Mouse (Mus musculus): ENCODE results near the gene Card11. TPM values are rescaled to one million over a fixed set of nuclear protein-coding genes. Genes with fewer than 3 reads are reported as not detected.

The Card11 gene
- polyA plus RNA-seq, 1 experiment from 2014 or later: 0.06 TPM

DNA sequence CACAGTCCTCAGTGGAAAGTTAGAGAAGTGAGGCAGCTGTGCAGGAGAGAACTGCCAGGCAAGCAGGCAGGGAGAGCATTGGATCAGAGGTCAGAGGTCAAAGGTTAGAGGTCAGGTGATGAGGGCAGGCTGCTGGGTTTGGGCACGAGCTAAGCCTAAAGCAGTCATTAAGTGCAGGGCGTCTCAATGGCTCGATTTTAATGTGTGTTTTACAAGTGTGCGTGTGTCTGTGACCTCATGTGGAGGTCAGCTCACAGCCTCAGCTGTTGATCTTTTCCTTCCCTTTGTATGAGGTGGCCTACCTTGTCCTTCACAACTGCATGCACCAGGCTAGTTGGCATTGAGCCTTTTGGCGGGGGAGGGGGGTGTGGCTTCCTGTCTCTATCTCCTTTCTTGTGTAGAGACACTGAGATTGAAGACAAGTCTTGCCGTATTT is 19.0 kb downstream of the Card11 start:
- Histone ChIP-seq H3K4me3 (no peak overlapping the region), H3K4me1 (no peaks in the 10 kb centered on the region), H3K36me3 (no peaks in the 10 kb centered on the region), H3K27ac (replicated peaks) (no peak overlapping the region), H3K27me3 (no peaks in the 10 kb centered on the region), H3K9ac (replicated peaks) (no peak overlapping the region), H3K9me3 (no peaks in the 10 kb centered on the region), H3K4me2 (replicated peaks) (no peak overlapping the region)
- no peak for ATAC-seq (replicated peaks)
- 22% methylated on average over 6 of the region's 6 CpGs for WGBS

DNA sequence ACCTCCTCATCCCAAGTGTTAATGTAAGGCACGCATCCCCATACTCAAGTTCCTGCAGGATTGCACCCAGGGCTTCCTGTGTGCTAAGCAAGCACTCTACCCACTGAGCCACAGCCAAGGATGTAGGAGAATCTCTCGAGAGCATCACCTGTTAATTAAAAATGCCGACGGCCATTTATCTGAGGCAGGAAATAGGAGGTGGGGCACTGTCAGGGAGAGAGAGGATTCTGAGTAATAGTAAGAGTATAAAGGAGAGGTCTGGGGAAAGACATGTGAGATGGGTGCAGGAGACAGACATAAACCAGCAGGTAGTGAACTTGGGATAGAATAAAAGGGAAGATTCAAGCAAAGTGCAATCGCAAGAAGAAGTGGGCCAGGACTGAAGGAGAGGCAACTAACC is 19.6 kb downstream of the Card11 start:
- H3K4me3 ChIP-seq: no peak overlapping the region
- no peaks in the 10 kb centered on the region for H3K4me1 ChIP-seq
- H3K9me3 ChIP-seq: no peaks in the 10 kb centered on the region
- ATAC-seq (replicated peaks): no peak
- H3K36me3 ChIP-seq: no peaks in the 10 kb centered on the region
- H3K9ac ChIP-seq (replicated peaks): no peak overlapping the region
- 87% methylated on average over 5 of the region's 5 CpGs for WGBS
- no peak overlapping the region for H3K4me2 ChIP-seq (replicated peaks)
- H3K27me3 ChIP-seq: no peaks in the 10 kb centered on the region
- H3K27ac ChIP-seq (replicated peaks): no peak overlapping the region

DNA sequence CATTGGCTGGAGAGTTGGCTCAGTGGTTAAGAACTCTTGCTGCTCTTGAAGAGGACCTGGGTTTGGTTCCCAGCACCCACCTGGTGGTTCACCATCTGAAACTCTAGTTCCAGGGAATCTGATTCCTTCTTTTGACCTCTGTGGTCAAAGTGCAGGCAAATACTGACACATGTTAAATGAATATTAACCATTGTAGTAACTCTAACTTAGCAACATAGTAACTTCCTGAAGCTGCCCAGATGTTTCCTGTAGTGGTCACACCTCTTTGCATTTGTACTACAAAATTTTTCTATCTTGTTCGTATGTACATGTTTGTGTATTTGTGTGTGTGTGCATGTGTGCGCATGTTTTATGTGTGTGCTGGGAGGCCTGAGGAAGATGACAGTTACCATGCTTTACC is 20.3 kb downstream of the Card11 start:
- Histone ChIP-seq H3K36me3 (no peaks in the 10 kb centered on the region), H3K4me3 (no peak overlapping the region), H3K4me1 (no peaks in the 10 kb centered on the region), H3K4me2 (replicated peaks) (no peak overlapping the region), H3K27ac (replicated peaks) (no peak overlapping the region), H3K9ac (replicated peaks) (no peak overlapping the region), H3K27me3 (no peaks in the 10 kb centered on the region), H3K9me3 (no peaks in the 10 kb centered on the region)
- no peak for ATAC-seq (replicated peaks)
- 96% methylated on average over 2 of the region's 2 CpGs for WGBS

DNA sequence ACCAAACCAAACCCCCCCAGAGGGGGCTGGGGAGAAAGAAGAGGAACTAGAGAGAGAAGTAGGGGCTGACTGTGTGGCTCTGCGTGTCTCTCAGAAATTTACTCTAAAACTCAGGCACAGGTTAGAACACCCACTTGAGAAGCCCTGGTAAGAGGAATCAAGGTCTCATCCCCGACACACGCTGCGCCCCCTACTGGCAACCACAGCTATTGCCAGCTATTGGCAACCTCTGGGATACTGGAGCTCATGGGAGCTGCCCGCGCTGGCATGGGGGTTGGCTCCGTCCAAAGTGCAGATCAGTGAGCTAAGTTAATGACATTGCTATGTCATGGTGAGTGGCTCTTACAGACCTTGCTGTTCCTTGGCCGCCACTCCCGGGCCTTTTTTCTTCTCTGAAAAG is 37.4 kb downstream of the Card11 start:
- Histone ChIP-seq H3K27ac (replicated peaks) (no peak overlapping the region), H3K27me3 (no peaks in the 10 kb centered on the region), H3K36me3 (no peaks in the 10 kb centered on the region), H3K9me3 (no peaks in the 10 kb centered on the region), H3K4me1 (no peaks in the 10 kb centered on the region), H3K4me2 (replicated peaks) (no peak overlapping the region), H3K9ac (replicated peaks) (no peak overlapping the region), H3K4me3 (no peak overlapping the region)
- ATAC-seq (replicated peaks): no peak
- WGBS: 38% methylated on average over 9 of the region's 9 CpGs

DNA sequence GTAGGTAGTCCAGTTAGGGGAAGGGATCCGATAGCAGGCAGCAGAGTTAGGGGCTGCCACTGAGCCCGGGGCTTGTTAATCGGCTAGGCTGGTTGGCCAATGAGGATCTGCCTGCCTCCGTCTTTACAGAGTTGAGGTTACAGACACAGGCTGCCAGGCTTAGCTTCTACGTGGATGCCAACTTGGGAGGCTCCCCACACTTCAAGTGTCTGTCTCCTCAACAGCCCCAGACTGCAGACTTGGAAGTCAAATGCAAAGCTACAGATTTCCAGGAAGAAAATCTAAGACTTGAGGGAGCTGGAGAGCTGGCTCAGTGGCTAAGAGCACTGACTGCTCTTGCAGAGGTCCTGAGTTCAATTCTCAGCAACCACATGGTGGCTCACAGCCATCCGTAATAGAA is 39.6 kb downstream of the Card11 start:
- WGBS: 71% methylated on average over 6 of the region's 6 CpGs
- ATAC-seq (replicated peaks): no peak

DNA sequence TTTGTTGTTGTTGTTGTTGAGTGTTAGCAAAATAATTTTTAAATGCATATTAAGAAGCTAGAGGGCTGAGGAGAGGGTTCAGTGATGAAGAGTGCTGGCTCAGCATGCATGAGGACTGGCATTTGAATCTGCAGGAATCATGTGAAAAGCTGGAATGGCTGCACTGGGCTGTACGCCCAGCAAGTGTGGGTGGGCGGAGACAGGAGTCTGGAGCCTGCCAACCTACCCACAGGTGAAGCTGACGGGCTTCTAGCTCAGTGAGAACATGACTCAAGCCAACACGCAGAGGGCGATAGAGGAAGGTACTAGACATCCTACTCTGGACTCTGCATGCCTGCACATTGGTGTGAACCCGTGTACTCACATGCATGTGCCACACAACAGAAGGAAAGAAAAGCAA is 41.2 kb downstream of the Card11 start:
- ATAC-seq (replicated peaks): no peak
- 74% methylated on average over 6 of the region's 6 CpGs for WGBS

More for the DNA sequence above, 39.6 kb downstream of the Card11 start:
- Histone ChIP-seq H3K27ac (replicated peaks) (no peak overlapping the region), H3K36me3 (no peaks in the 10 kb centered on the region), H3K4me2 (replicated peaks) (no peak overlapping the region), H3K9me3 (no peaks in the 10 kb centered on the region), H3K4me1 (no peaks in the 10 kb centered on the region), H3K4me3 (no peak overlapping the region), H3K27me3 (no peaks in the 10 kb centered on the region), H3K9ac (replicated peaks) (no peak overlapping the region)

DNA sequence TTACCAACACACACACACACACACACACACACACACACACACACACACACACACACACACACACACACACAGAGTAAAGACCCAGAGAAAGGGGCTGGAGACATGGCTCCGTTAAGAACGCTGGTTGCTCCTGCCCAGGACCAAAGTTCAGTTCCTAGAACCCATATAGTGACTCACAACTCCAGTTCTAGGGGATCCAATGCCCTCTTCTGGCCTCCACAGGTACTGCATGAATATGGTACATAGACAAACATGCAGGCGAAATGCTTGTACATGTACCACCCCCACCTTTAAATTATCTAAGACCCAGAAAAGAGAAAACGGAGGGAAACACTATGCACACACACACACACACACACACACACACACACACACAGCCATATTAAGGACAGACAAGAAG is 43.3 kb downstream of the Card11 start:
- Histone ChIP-seq H3K9ac (replicated peaks) (no peak overlapping the region), H3K4me2 (replicated peaks) (no peak overlapping the region), H3K27ac (replicated peaks) (no peak overlapping the region), H3K27me3 (no peaks in the 10 kb centered on the region), H3K36me3 (no peaks in the 10 kb centered on the region), H3K9me3 (no peaks in the 10 kb centered on the region), H3K4me1 (no peaks in the 10 kb centered on the region), H3K4me3 (no peak overlapping the region)
- WGBS: 87% methylated on average over 4 of the region's 4 CpGs
- ATAC-seq (replicated peaks): no peak

More for the DNA sequence above, 41.2 kb downstream of the Card11 start:
- no peaks in the 10 kb centered on the region for H3K27me3 ChIP-seq
- no peak overlapping the region for H3K4me3 ChIP-seq
- H3K9me3 ChIP-seq: no peaks in the 10 kb centered on the region
- no peak overlapping the region for H3K4me2 ChIP-seq (replicated peaks)
- no peak overlapping the region for H3K27ac ChIP-seq (replicated peaks)
- H3K36me3 ChIP-seq: no peaks in the 10 kb centered on the region
- H3K9ac ChIP-seq (replicated peaks): no peak overlapping the region
- no peaks in the 10 kb centered on the region for H3K4me1 ChIP-seq

DNA sequence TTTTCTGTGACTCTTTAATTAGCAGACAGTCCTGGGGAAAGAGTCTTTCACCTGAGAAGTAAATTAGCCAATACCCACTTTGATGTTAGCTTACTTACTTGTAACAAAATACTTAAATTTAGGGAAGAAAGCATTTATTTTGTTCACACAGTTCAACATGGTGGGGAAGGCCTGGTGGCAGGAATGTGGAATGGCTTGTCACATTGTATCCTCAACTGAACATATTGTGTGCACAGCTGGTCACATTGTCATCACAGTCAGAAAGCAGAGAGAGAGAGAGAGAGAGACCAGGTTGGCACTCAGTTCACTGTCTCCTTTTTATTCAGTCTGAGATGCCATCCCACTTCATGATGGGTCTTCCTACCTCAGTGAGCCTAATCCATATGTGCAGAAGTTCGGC is 44.7 kb downstream of the Card11 start:
- H3K4me2 ChIP-seq (replicated peaks): no peak overlapping the region
- ATAC-seq (replicated peaks): no peak
- H3K27ac ChIP-seq (replicated peaks): no peak overlapping the region
- H3K4me1 ChIP-seq: no peaks in the 10 kb centered on the region
- H3K9ac ChIP-seq (replicated peaks): no peak overlapping the region
- H3K4me3 ChIP-seq: no peak overlapping the region
- H3K36me3 ChIP-seq: no peaks in the 10 kb centered on the region
- 81% methylated on average over 1 of the region's 1 CpGs for WGBS
- H3K27me3 ChIP-seq: no peaks in the 10 kb centered on the region
- no peaks in the 10 kb centered on the region for H3K9me3 ChIP-seq

DNA sequence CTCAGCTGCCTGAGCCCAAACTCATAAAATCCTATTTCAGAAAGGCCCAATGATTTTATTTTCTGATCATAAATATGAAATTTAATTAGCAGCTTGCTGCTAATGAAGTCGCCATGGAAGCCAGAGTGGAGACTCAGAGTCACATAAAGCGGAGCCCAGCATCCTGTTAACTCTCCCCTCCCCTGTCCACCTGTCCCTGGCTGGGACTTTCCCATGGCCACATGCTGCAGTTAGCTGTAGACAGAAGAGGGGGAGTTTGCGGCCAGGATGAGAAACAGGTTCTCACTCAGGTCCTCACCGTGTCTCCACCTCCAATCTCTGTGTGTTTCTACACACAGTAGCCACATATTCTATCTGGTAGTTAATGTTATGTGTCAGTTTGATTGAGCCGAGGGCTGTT is 48.6 kb downstream of the Card11 start:
- H3K9me3 ChIP-seq: no peaks in the 10 kb centered on the region
- no peak overlapping the region for H3K4me3 ChIP-seq
- no peak overlapping the region for H3K9ac ChIP-seq (replicated peaks)
- H3K36me3 ChIP-seq: no peaks in the 10 kb centered on the region
- WGBS: 90% methylated on average over 5 of the region's 5 CpGs
- no peak for ATAC-seq (replicated peaks)
- H3K4me2 ChIP-seq (replicated peaks): no peak overlapping the region
- no peak overlapping the region for H3K27ac ChIP-seq (replicated peaks)
- H3K4me1 ChIP-seq: no peaks in the 10 kb centered on the region
- peaks cover 5% of the 10 kb centered on the region; the same call in 1 of the 2 replicates for H3K27me3 ChIP-seq

DNA sequence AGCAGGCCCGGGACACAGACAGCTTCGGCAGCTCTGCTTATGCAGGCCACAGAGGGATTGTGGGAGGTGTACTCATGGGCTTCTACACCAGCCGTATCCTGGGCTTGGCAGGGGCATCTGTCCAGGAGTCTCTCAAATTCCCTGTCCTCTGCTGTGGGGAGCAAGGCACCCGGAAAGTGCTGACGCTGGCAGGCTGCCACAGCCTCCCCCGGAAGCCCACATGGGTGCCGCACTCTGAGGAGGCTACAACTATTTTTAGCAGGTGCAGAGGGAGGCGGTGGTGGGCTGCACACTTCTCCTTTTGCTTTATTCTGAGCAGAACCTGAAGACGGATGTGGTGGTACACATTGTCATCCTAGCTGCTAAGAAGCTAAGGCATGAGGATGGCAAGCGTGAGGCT is 52.4 kb downstream of the Card11 start:
- no peaks in the 10 kb centered on the region for H3K9me3 ChIP-seq
- H3K4me1 ChIP-seq: no peaks in the 10 kb centered on the region
- no peak overlapping the region for H3K4me3 ChIP-seq
- WGBS: 75% methylated on average over 10 of the region's 10 CpGs
- no peak overlapping the region for H3K9ac ChIP-seq (replicated peaks)
- no peak overlapping the region for H3K27ac ChIP-seq (replicated peaks)
- H3K4me2 ChIP-seq (replicated peaks): no peak overlapping the region
- H3K27me3 ChIP-seq: peaks cover 20% of the 10 kb centered on the region; the same call in 1 of the 2 replicates
- H3K36me3 ChIP-seq: no peaks in the 10 kb centered on the region
- no peak for ATAC-seq (replicated peaks)

DNA sequence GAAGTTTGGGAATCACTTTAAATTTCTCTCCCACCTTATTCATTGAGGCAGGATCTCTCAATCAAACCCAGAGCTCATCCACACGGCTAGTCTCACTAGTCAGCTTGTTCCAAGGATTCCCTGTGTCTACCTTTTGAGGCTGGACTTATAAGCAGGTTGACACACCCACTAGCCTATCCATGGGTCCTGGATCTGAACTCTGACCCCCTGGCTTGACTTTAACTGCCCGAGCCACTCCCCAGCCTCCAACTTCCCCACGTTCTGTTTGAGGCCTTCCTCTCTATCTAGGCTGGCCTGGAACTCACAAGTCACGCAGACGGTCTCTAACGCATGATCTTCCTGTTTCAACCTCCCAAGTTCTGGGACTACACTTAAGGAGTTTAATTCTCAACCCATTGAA is 54.3 kb downstream of the Card11 start:
- Histone ChIP-seq H3K4me2 (replicated peaks) (no peak overlapping the region), H3K27ac (replicated peaks) (no peak overlapping the region), H3K4me3 (no peak overlapping the region), H3K27me3 (peaks cover 28% of the 10 kb centered on the region; the same call in 1 of the 2 replicates), H3K9me3 (no peaks in the 10 kb centered on the region), H3K4me1 (peaks cover 5% of the 10 kb centered on the region), H3K36me3 (no peaks in the 10 kb centered on the region), H3K9ac (replicated peaks) (no peak overlapping the region)
- no peak for ATAC-seq (replicated peaks)
- WGBS: 79% methylated on average over 6 of the region's 6 CpGs

DNA sequence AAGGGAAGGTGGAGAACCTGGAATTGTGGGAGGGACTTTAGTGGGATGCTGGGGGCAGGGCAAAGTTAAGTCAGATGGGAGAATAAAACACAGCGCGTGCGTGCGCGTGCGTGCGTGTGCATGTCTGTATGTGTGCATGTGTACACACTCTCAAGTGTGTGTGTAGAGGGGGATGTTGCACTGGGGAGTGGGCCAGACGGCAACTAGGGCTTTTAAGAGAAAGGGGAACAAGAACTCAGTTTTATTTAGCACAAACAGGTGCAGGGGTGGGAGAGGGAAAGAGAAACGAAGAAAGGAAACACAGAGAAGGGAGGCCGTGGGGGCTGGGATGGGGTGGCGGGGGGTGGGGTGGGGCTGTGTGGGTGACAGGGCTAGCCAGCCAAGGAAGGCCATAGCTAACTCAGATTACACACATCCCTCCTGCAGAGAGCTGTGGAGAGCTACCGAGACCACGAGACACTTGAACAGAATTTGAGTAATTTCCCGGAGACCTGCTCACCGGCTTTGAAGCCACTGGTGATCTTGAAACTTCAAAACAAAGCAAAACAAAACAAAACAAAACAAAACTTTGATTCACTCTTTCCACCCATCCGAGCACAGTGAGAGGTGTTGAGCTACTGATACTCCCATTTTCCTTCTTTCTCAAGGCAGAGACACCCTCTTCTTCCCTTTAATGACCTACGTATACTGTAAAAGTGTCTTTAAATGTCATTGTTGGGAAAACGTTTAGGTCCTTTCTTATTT is 55.8 kb downstream of the Card11 start:
- Histone ChIP-seq H3K9ac (replicated peaks) (no peak overlapping the region), H3K9me3 (no peaks in the 10 kb centered on the region), H3K36me3 (no peaks in the 10 kb centered on the region), H3K4me1 (peaks cover 16% of the 10 kb centered on the region), H3K27ac (replicated peaks) (no peak overlapping the region), H3K4me3 (no peak overlapping the region), H3K27me3 (peaks cover 29% of the 10 kb centered on the region; the same call in 1 of the 2 replicates), H3K4me2 (replicated peaks) (no peak overlapping the region)
- no peak for ATAC-seq (replicated peaks)
- WGBS: 76% methylated on average over 18 of the region's 18 CpGs

DNA sequence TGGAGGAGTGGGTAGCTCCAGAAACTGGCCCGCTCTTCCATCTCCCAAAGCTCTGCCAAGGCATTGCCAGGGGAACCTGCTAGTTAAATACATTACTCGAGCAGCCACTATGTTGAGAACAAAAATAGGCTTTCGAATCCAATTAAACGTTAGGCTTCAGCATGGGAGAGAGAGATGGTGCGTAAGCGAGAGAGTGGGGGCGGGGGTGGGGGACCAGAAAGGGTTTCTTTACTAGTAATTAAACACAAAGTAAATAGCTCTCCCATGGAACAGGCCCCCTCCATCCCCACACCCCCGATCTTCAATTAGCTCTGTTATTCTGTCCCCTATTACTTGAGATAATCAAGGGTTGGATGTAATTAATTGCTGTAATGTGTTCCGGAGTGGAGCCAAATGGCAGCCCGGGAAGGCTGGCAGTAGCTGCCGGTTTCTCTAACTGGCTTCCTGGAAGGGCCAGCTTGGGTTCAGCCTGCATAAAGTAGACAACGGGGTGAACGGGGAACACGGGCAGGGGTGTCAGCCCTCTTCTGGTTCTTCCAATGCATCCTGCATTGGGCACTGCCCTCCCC is 59.4 kb downstream of the Card11 start:
- peaks cover 44% of the 10 kb centered on the region for H3K27me3 ChIP-seq
- peak; percentile 94 for ATAC-seq (replicated peaks)
- 10% methylated on average over 14 of the region's 14 CpGs for WGBS

More for the DNA sequence above, 59.4 kb downstream of the Card11 start:
- Histone ChIP-seq H3K9me3 (no peaks in the 10 kb centered on the region), H3K9ac (replicated peaks) (no peak overlapping the region), H3K36me3 (no peaks in the 10 kb centered on the region), H3K4me3 (no peak overlapping the region), H3K27ac (replicated peaks) (peak overlapping the region; percentile 81), H3K4me2 (replicated peaks) (peak overlapping the region; percentile 12), H3K4me1 (peaks cover 16% of the 10 kb centered on the region)
